Comparison of ENCODE assay signal across 8 mouse cellular contexts in the genomic region with DNA sequence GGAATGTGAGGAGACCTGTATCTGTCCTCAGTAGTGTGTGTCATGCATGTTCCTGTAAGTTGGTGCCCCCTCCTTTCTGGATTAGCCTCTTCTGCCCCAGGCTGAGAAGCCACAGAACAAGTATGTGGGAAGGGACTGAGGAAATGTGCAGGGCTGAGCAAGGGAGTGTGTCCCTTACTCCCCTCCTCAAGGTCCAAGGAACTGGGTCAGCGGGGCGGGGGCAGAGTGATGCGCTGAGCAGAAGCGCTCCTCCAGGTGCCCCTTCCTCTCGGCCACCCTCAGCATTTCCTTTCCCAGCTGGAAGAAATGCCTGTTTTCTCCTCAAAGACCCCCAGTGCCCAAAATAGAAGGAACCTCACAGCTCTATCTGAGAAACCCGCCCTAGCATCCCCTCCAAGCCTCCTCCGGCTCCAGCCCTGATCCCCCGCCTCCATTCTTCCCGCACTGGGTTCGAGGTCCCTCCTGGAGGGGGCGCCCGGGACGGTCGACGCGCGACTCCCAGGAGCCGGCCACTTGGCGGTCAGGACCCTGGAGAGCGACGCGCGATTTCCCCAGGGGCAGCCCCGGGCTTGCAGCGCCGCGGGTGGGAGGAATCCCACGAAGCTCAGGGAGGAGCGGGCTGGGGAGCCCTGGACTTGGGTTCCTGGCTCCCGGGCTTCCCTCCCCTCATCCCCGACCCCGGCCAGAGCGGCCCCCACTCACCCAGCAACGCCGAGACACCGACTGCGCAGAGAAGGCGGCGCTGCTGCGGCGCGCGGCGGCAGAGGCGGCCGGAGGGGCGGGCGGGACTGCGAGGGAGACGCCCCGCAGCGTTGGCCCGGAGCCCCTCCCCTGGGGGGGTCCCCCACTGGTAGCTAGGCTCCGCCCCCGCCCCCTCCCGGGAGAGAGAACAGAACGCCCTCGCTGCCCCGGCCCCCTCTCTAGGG. TPM values are rescaled to one million over a fixed set of nuclear protein-coding genes. Genes with fewer than 3 reads are reported as not detected.
DNase-seq lines count a peak whose midpoint lies in the region; ATAC-seq and TF ChIP-seq lines count a peak whose summit lies in the region.

No protein-coding gene starts in this region.

- peak; percentile 55 for DNase-seq in WW6 (ENCODE audit: low read depth, low spot score)
- DNase-seq in limb, embryonic 11.5 days (ENCODE audit: low spot score), result peak; percentile 86
- DNase-seq in mesoderm, embryonic 11.5 days (ENCODE audit: low read depth, low spot score), result peak; percentile 83
- DNase-seq in spleen, adult 18-20 months, result peak; percentile 34 to 62
- no peak for DNase-seq in adipocyte (ENCODE audit: low spot score)

- H3K4me3 ChIP-seq in ES-Bruce4 (ENCODE audit: low read depth, low read length), result peak overlapping the region; percentile 53
- peak overlapping the region; percentile 52 for H3K4me3 ChIP-seq in forebrain, embryonic 13.5 days
- peak overlapping the region; percentile 54 for H3K4me3 ChIP-seq in hindbrain, embryonic 15.5 days
- H3K4me3 ChIP-seq in limb, embryonic 11.5 days (ENCODE audit: low read depth, low read length), result peak overlapping the region; percentile 32

- peak; percentile 28; the same call in 1 of the 2 replicates for ATAC-seq in forebrain, embryonic 13.5 days
- peak; percentile 35; the same call in 1 of the 2 replicates for ATAC-seq in hindbrain, embryonic 15.5 days (ENCODE audit: low FRiP score, low read depth)
- no peak for ATAC-seq in limb, embryonic 11.5 days (ENCODE audit: insufficient number of reproducible peaks, low FRiP score, low TSS enrichment, low read depth)

- peak overlapping the region; percentile 42 for H3K9ac ChIP-seq in ES-Bruce4 (ENCODE audit: low read depth, poor library complexity, severe bottlenecking)
- H3K9ac ChIP-seq in forebrain, embryonic 13.5 days, result peak overlapping the region; percentile 68
- H3K9ac ChIP-seq in hindbrain, embryonic 15.5 days, result peak overlapping the region; percentile 54
- H3K9ac ChIP-seq in limb, embryonic 11.5 days (ENCODE audit: low read length), result no peak overlapping the region

- WGBS in forebrain, embryonic 13.5 days, result 2% methylated on average over 33 of the region's 59 CpGs
- WGBS in hindbrain, embryonic 15.5 days, result under 1% methylated on average over 53 of the region's 59 CpGs
- WGBS in limb, embryonic 11.5 days, result under 1% methylated on average over 59 of the region's 59 CpGs

- TF ChIP-seq POLR2A in ES-Bruce4 (IDR thresholded peaks at IDR 0.05; ENCODE audit: insufficient read depth, low read length), result no peak

- no peaks in the 10 kb centered on the region for H3K9me3 ChIP-seq in ES-Bruce4 (replicated peaks; ENCODE audit: control insufficient read depth, insufficient read depth, low read length, poor library complexity, severe bottlenecking)
- no peaks in the 10 kb centered on the region for H3K9me3 ChIP-seq in forebrain, embryonic 13.5 days (replicated peaks)
- H3K9me3 ChIP-seq in hindbrain, embryonic 15.5 days, result no peaks in the 10 kb centered on the region
- no peaks in the 10 kb centered on the region for H3K9me3 ChIP-seq in limb, embryonic 11.5 days (ENCODE audit: control insufficient read depth, low read length)

- H3K27ac ChIP-seq in ES-Bruce4 (ENCODE audit: insufficient read depth, low read length), result no peak overlapping the region
- H3K27ac ChIP-seq in forebrain, embryonic 13.5 days, result no peak overlapping the region
- H3K27ac ChIP-seq in hindbrain, embryonic 15.5 days (replicated peaks), result peak overlapping the region; percentile 28; the same call in 1 of the 2 replicates
- H3K27ac ChIP-seq in limb, embryonic 11.5 days (replicated peaks; ENCODE audit: low read depth, low read length), result no peak overlapping the region

- TF ChIP-seq EP300 in ES-Bruce4 (IDR thresholded peaks at IDR 0.05; ENCODE audit: insufficient read depth, low read depth, low read length), result no peak

- H3K4me1 ChIP-seq in ES-Bruce4 (ENCODE audit: control insufficient read depth, insufficient read depth, low read length), result peaks cover 2% of the 10 kb centered on the region
- peaks cover 38% of the 10 kb centered on the region for H3K4me1 ChIP-seq in forebrain, embryonic 13.5 days
- H3K4me1 ChIP-seq in hindbrain, embryonic 15.5 days (replicated peaks), result peaks cover 45% of the 10 kb centered on the region
- peaks cover 14% of the 10 kb centered on the region for H3K4me1 ChIP-seq in limb, embryonic 11.5 days (ENCODE audit: control insufficient read depth, insufficient read depth, low read length)

- no peaks in the 10 kb centered on the region for H3K27me3 ChIP-seq in ES-Bruce4 (ENCODE audit: control insufficient read depth, insufficient read depth, low read length, poor library complexity, severe bottlenecking)
- H3K27me3 ChIP-seq in forebrain, embryonic 13.5 days, result peaks cover 62% of the 10 kb centered on the region
- no peaks in the 10 kb centered on the region for H3K27me3 ChIP-seq in hindbrain, embryonic 15.5 days
- H3K27me3 ChIP-seq in limb, embryonic 11.5 days (ENCODE audit: control insufficient read depth, insufficient read depth, low read length), result peaks cover 41% of the 10 kb centered on the region

- H3K4me2 ChIP-seq in forebrain, embryonic 13.5 days, result peak overlapping the region; percentile 87
- peak overlapping the region; percentile 92 for H3K4me2 ChIP-seq in hindbrain, embryonic 15.5 days
- peak overlapping the region; percentile 71 for H3K4me2 ChIP-seq in limb, embryonic 11.5 days (ENCODE audit: low read depth, severe bottlenecking)

- H3K36me3 ChIP-seq in ES-Bruce4 (ENCODE audit: control insufficient read depth, insufficient read depth, low read length, poor library complexity, severe bottlenecking), result no peaks in the 10 kb centered on the region
- no peaks in the 10 kb centered on the region for H3K36me3 ChIP-seq in forebrain, embryonic 13.5 days (ENCODE audit: poor library complexity, severe bottlenecking)
- H3K36me3 ChIP-seq in hindbrain, embryonic 15.5 days, result no peaks in the 10 kb centered on the region
- H3K36me3 ChIP-seq in limb, embryonic 11.5 days (ENCODE audit: control insufficient read depth, insufficient read depth, low read length), result no peaks in the 10 kb centered on the region

- peak; percentile 35 for TF ChIP-seq CTCF in ES-Bruce4 (IDR thresholded peaks at IDR 0.05; ENCODE audit: low read depth, low read length)

RNA-seq across cellular contexts. Expression of gene Hpca, which starts 1.1 kb away (rescaled TPM):
- polyA plus RNA-seq in ES-Bruce4 (2011; ENCODE audit: insufficient read depth, insufficient read length, low read depth, missing spikeins), result 0.88 and 1.5 TPM in 2 replicates
- 19.6 and 20.4 TPM in 2 replicates for polyA plus RNA-seq in forebrain, embryonic 13.5 days (2015; fragmentation: Nextera tagmentation; extraction: Ambion mirVana)
- 110 and 133 TPM in 2 replicates for polyA plus RNA-seq in hindbrain, embryonic 15.5 days (2015; fragmentation: Nextera tagmentation; extraction: Ambion mirVana)
- 0.19 and 0.23 TPM in 2 replicates for polyA plus RNA-seq in limb, embryonic 11.5 days (2014; fragmentation: Nextera tagmentation; extraction: Ambion mirVana)

RNA-seq across cellular contexts. Expression of gene Tmem54, which starts 15.4 kb away (rescaled TPM):
- 6.9 and 8.9 TPM in 2 replicates for polyA plus RNA-seq in ES-Bruce4 (2011; ENCODE audit: insufficient read depth, insufficient read length, low read depth, missing spikeins)
- not detected in 2 replicates for polyA plus RNA-seq in forebrain, embryonic 13.5 days (2015; fragmentation: Nextera tagmentation; extraction: Ambion mirVana)
- 0.14 TPM in 1 of 2 replicates, not detected in the other for polyA plus RNA-seq in hindbrain, embryonic 15.5 days (2015; fragmentation: Nextera tagmentation; extraction: Ambion mirVana)
- 4.3 and 4.6 TPM in 2 replicates for polyA plus RNA-seq in limb, embryonic 11.5 days (2014; fragmentation: Nextera tagmentation; extraction: Ambion mirVana)

RNA-seq across cellular contexts. Expression of gene Fndc5, which starts 16.0 kb away (rescaled TPM):
- polyA plus RNA-seq in ES-Bruce4 (2011; ENCODE audit: insufficient read depth, insufficient read length, low read depth, missing spikeins), result 2.7 and 3.3 TPM in 2 replicates
- polyA plus RNA-seq in forebrain, embryonic 13.5 days (2015; fragmentation: Nextera tagmentation; extraction: Ambion mirVana), result 0.93 and 1.1 TPM in 2 replicates
- polyA plus RNA-seq in hindbrain, embryonic 15.5 days (2015; fragmentation: Nextera tagmentation; extraction: Ambion mirVana), result 12.5 and 15.0 TPM in 2 replicates
- polyA plus RNA-seq in limb, embryonic 11.5 days (2014; fragmentation: Nextera tagmentation; extraction: Ambion mirVana), result 3.7 and 4.5 TPM in 2 replicates
